Mouse (Mus musculus): ENCODE data around the gene Arfgap1.

- TF ChIP-seq GATA1 (IDR thresholded peaks at IDR 0.05; ENCODE audit: low read length) (no peak), TAL1 (IDR thresholded peaks at IDR 0.05; ENCODE audit: low read length) (no peak)
Measured at GRCm38 (mm10) chr2:180940187-180940586, 26.8 kb upstream of the Arfgap1 start.
